Mouse (Mus musculus): ENCODE data around the gene Tnpo2. TPM values are rescaled to one million over a fixed set of nuclear protein-coding genes. Genes with fewer than 3 reads are reported as not detected.

Tnpo2 gene
- polyA plus RNA-seq (2017; shearing (Covaris generic)): 10 to 100 TPM; 15.0 to 30.1 TPM

DNA sequence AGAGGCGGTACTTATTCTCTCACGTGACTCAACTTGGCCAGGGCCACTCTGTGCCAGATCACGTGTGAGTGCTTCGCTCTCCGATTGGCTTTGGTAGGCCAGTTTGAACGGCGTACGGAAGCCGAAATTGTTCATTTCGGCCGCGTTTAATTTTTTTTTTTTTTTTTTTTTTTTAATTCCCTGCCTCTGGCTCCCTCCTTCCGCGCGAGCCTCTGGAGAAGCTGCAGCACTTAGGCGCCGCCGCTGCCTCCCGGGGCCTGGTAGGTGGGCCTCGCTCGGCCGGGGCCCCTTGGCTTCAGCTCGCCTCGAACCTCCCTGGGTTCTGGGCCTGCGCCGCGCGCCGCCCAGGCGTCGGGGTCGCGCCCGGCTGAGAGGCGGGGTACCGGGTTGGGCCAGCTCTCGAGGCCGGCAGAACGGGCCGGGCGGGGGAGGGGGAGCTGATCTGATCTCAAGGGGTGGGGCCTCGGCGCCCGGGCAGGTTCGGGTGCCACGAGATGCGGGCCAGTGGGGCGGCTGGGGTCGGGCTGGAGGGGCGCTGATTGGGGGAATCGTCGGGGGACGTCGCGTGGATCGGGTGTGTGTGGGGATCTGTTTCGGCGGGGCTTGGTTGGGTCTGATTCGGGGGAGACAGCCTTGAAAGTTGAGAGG is at the start of gene Tnpo2:
Gene Tnpo2, plus strand, starts transcription at position 198 of the 648 bp plus-strand sequence.
- peak; percentile 91 for ATAC-seq

- no peak for ATAC-seq
These were observed 49.3 kb upstream of the Tnpo2 start for GRCm38 (mm10) chr8:84987388-84987787.

DNA sequence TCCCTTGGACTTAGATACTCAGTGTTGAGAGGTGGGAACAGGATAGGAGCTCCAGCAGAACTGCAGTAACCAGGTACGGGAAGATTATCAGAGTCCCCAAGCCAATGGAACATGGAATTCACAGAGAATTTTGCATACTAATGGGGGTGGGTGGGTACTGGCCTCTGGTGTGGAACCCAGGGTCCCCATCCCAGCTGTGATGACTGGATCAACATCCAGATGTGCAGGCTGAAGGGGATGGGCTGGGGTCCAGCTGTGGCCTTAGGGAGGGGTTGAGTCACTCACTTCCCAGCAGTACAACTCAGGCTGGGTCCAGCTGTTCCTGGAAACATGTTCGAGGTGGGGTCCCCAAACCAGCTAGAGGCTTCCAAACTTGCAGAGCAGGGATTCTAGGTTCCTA is 48.8 kb upstream of the Tnpo2 start:
- ATAC-seq: no peak

DNA sequence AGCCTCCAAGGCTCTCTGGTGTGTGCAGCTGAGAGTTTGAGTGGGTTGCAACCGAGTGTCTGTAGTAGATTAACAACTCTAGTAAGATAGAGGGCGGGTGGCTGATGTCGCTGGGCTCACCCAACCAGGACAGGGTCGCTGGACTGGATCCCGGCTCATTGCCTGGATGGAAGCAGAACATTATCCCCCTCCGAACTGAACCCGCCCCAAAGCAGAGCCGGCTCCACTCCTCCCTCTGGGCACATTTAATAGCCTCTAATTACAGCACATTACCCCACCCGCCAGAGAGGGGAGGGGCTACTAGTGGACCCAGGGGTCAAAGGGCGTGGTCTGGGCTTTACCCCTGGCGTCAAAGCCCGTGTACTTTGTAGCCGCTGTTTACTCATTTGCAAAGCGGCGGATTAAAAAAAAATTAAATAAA is 47.4 kb upstream of the Tnpo2 start:
- ATAC-seq: no peak

GRCm38 (mm10) chr8:84989810-84990209 is 46.9 kb upstream of the Tnpo2 start:
- ATAC-seq: peak; percentile 15

DNA sequence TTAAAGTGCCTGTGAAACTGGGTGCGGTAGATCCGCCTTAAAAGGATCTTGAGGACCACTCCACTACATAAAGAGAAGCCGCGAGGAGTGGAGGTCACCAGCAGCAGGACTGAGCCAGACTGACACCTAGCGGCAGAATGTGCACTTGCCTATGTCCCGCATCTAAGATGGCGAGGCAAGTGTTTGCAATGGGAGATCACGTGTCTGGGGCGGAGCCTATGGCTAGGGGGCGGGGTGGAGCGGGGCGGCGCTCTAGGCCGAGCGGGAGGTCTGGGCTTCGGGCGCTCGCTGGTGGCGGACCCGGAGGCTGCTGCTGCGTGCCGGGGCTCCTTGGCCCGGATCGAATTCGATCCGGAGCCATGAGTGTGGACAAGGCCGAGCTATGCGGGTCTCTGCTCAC is 46.4 kb upstream of the Tnpo2 start, which contains the start of gene Hook2:
Gene Hook2, plus strand, starts transcription at position 255 of the 400 bp plus-strand sequence.
- ATAC-seq: peak; percentile 71

GRCm38 (mm10) chr8:84990836-84991235 is 45.9 kb upstream of the Tnpo2 start:
- no peak for ATAC-seq

- no peak for ATAC-seq
These were observed 42.3 kb upstream of the Tnpo2 start for GRCm38 (mm10) chr8:84994375-84994774.

DNA sequence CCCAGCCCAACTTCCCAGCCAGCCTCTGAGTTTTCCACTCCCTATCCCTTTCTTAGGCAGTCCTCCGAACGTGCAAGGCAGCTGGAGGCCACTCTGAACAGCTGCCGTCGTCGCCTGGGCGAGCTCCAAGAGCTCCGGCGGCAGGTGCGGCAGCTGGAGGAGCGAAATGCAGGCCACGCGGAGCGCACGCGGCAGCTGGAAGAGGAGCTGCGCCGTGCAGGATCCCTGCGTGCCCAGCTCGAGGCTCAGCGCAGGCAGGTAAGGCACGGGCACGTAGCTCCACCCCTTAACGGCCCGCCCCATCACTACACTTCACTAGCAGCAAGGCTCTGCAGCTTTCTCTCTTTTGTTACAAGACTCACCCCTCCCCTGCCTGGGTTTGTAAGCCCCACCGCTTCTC is 41.0 kb upstream of the Tnpo2 start:
- no peak for ATAC-seq

DNA sequence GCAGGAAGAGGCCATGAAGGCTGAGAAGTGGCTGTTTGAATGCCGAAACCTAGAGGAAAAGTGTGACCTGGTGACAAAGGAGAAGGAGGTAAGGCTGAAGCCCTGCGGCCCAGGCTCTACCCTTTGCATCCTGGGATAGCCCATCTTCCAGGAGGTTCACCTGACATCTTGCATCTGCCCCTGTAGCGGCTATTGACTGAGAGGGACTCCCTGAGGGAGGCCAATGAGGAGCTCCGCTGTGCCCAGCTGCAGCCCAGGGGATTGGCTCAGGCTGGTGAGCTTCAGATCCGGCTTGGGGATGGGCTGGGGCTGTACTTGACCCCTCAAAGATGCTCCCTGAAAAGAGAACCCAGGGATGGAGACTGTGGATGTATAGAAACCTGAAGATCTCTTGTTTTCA is 39.7 kb upstream of the Tnpo2 start:
- ATAC-seq: no peak

- ATAC-seq: peak; percentile 95
These were observed 38.9 kb upstream of the Tnpo2 start for GRCm38 (mm10) chr8:84997649-84998295.

- no peak for ATAC-seq
These were observed 29.0 kb upstream of the Tnpo2 start for GRCm38 (mm10) chr8:85007686-85008085.

DNA sequence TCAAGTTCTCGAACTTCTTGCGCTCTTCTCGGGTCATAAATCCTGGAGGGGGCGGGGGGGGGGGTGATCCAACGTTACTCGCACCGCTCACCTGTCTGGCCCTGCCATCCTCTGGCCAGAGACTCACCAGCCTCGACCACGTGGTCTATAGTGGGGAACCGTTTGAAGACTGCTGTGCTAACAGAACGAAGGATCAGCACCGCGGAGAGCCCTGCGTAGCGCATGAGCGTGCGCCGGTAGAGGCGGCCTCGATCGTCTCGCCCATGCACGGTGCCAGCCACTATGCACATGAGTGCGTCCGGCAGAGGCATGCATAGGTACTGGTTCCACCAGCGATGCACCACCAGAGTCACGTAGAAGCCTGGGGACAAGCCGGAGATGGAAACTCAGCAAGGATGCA is 25.5 kb upstream of the Tnpo2 start:
- ATAC-seq: no peak

GRCm38 (mm10) chr8:85013230-85013840 is 23.4 kb upstream of the Tnpo2 start:
- ATAC-seq: peak; percentile 95

DNA sequence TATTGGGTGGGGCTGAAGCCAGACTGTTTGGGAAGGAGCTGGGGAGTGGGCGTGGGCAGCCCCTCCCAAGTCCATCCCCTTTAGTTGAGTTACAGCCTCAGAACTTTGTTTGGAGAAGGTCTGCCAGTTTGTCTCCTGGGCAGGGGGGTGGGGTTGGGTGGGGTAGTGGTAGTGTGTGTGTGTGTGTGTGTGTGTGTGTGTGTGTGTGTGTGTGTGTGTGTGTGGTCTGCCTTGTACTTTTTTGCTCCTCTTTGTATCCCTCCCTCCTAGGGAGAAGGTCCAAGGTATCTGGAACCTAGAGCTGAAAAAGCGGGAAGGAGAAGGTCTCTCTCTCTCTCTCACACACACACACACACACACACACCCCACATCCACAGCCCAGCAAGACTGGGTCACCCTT is 22.3 kb upstream of the Tnpo2 start, which contains the start of gene Best2:
Gene Best2, minus strand, starts transcription at position 101 of the 400 bp plus-strand sequence.
- no peak for ATAC-seq

GRCm38 (mm10) chr8:85016724-85017123 is 20.0 kb upstream of the Tnpo2 start:
- no peak for ATAC-seq

DNA sequence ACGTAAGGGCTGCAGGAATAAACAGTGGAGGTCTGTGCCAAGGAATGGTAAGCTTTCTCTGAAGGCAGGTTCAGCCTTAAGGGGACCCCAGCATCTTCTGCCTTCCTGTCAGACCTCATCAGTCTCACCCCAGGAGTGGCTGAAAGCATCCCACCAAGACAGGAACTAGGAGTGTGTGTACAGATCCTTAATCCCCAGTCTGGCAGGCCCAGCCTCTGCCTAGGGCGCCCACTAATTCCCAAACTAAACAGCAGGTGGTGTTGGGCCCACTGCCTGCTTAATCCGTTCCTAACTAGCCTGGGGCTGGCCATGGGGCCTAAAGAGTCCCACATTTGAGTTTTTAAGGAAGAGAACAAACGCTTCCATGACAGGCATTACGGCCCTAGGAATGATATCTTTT is 19.5 kb upstream of the Tnpo2 start:
- ATAC-seq: no peak

GRCm38 (mm10) chr8:85021514-85022055 is 15.1 kb upstream of the Tnpo2 start:
- no peak for ATAC-seq

DNA sequence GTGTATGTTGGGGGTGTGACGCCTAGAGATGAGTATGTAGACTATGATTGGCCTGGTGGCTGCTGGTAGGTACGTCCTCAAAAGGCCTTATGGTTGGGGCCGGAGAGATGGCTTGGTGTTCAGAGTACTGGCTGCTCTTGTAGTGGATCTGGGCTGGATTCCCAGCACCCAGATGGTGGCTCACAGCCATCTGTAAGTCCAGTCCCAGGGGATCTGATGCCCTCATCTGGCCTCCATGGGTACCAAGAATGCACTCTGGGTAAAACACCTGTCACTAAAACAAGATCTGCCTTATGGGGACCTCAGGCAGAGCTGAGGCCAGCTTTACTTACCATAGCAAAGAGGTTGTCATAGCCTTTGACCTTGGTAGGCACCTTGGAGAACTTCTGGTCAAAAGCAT is 12.9 kb upstream of the Tnpo2 start:
- no peak for ATAC-seq

GRCm38 (mm10) chr8:85025098-85025932 is 11.4 kb upstream of the Tnpo2 start, which contains the start of gene Asna1:
Gene Asna1, minus strand, starts transcription at chr8:85025281.
- ATAC-seq: peak; percentile 95

DNA sequence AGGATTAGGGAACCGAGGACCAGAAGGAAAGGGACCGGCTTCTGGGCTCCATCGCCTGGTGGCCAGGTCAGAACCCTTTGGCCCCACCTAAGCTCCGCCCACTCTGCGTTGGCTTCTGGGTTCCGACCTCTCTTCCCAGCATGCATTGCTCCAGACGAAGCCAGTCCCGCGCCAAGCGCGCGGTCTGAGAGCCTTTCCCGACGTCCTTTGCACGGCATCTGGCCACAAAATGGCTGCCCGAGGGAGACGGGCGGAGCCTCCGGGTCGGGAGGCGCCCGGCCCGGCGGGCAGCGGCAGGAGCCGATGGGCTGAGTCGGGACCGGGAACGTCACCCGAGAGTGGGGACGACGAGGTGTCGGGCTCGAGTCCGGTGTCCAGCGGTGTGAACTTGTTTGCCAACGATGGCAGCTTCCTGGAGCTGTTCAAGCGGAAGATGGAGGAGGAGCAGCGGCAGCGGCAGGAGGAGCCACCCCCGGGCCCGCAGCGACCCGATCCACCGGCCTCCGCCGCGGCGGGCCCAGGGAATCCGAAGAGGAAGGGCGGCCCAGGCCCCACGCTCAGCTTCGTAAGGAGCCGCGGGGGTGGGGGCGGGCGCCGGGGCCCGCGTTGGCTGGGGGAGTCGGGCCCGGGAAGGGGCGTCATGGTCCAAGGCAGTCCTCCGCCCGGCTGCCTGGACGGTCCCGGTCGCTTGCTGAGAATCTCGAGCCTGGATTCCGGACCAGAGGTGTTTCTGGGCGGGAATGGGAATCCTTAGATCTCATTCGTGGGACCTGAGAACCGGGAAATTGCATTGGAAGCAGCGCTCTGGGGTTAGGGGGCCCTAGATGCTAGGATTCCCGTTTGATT is 9.8 kb upstream of the Tnpo2 start, which contains the start of gene Trir:
Gene Trir, plus strand, starts transcription at position 154 of the 846 bp plus-strand sequence.
- peak; percentile 59 for ATAC-seq

GRCm38 (mm10) chr8:85027516-85027855 is 9.2 kb upstream of the Tnpo2 start:
- ATAC-seq: no peak
